Mouse (Mus musculus): Measurements from ENCODE around the gene Tmem176b.

DNA sequence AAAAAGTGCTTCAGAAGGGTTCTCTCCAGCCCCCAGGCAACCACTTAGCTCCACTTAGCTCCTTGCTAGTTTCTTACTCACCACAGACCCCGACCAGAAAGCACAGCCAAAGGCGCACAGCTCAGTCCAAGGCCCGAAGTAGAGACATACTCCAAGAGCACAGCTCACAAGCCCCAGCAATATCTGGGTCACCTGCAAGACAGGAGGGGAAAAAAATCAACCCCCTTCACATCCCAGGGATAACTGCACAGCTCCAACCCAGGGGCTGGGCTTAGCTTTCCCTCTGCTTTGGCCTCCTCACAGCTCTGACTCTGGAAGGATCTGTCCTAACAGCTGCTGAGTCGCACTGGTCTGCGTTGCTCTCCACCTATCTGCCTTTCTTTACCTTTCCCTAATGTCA, 5.2 kb downstream of the Tmem176b start:
- TF ChIP-seq CTCF (IDR thresholded peaks at IDR 0.05; ENCODE audit: extremely low read depth, insufficient read depth, insufficient read length, insufficient replicate concordance) (no peak), POLR2A (IDR thresholded peaks at IDR 0.05; ENCODE audit: low read depth, low read length) (no peak)
